Mouse (Mus musculus): ENCODE data around the gene Mcur1.

Mcur1 gene

GRCm38 (mm10) chr13:43559711-43560457 lies at the start of gene Mcur1:
TSS of gene Mcur1 (minus strand) at chr13:43560191.
- peak; percentile 96 to 98 for DNase-seq

GRCm38 (mm10) chr13:43608854-43609253 lies 48.9 kb upstream of the Mcur1 start:
- DNase-seq, result no peak

- peak; percentile 23 to 40 for DNase-seq
These were observed 43.1 kb upstream of the Mcur1 start for GRCm38 (mm10) chr13:43603042-43603441.

GRCm38 (mm10) chr13:43602440-43602839 lies 42.4 kb upstream of the Mcur1 start:
- no peak for DNase-seq

- DNase-seq, result no peak
These were observed 41.0 kb upstream of the Mcur1 start for GRCm38 (mm10) chr13:43600967-43601366.

GRCm38 (mm10) chr13:43595896-43596295 lies 35.9 kb upstream of the Mcur1 start:
- peak; percentile 58 to 69 for DNase-seq

GRCm38 (mm10) chr13:43592681-43593068 lies 32.7 kb upstream of the Mcur1 start:
- no peak for DNase-seq

GRCm38 (mm10) chr13:43591828-43592680 lies 32.1 kb upstream of the Mcur1 start:
- no peak for DNase-seq

- no peak for DNase-seq
These were observed 28.2 kb upstream of the Mcur1 start for GRCm38 (mm10) chr13:43587844-43588840.

GRCm38 (mm10) chr13:43586966-43587365 lies 27.0 kb upstream of the Mcur1 start:
- DNase-seq, result no peak

- no peak for DNase-seq
These were observed 25.3 kb upstream of the Mcur1 start for GRCm38 (mm10) chr13:43585335-43585734.

GRCm38 (mm10) chr13:43583504-43583903 lies 23.5 kb upstream of the Mcur1 start:
- DNase-seq, result no peak

- no peak for DNase-seq
These were observed 23.0 kb upstream of the Mcur1 start for GRCm38 (mm10) chr13:43582961-43583360.

- DNase-seq, result no peak
These were observed 20.7 kb upstream of the Mcur1 start for GRCm38 (mm10) chr13:43580661-43581060.

GRCm38 (mm10) chr13:43579740-43580139 lies 19.7 kb upstream of the Mcur1 start:
- peak; percentile 77 to 78 for DNase-seq

- DNase-seq, result no peak
These were observed 17.8 kb upstream of the Mcur1 start for GRCm38 (mm10) chr13:43577766-43578165.

GRCm38 (mm10) chr13:43577254-43577653 lies 17.3 kb upstream of the Mcur1 start:
- DNase-seq, result peak; percentile 24 to 34

GRCm38 (mm10) chr13:43575431-43575830 lies 15.4 kb upstream of the Mcur1 start:
- DNase-seq, result no peak

GRCm38 (mm10) chr13:43573979-43574378 lies 14.0 kb upstream of the Mcur1 start:
- DNase-seq, result no peak

GRCm38 (mm10) chr13:43567141-43567891 lies 7.3 kb upstream of the Mcur1 start:
- DNase-seq, result peak; percentile 26 to 32

- no peak for DNase-seq
These were observed 6.2 kb upstream of the Mcur1 start for GRCm38 (mm10) chr13:43566184-43566583.

- DNase-seq, result peak; percentile 87 to 88
These were observed 5.4 kb upstream of the Mcur1 start for GRCm38 (mm10) chr13:43565346-43565745.
